Mouse (Mus musculus): ENCODE results near the gene Gm49450. TPM values are rescaled to one million over a fixed set of nuclear protein-coding genes. Genes with fewer than 3 reads are reported as not detected.

The Gm49450 gene
- polyA plus RNA-seq, 1 experiment from 2014 or later: not detected

DNA sequence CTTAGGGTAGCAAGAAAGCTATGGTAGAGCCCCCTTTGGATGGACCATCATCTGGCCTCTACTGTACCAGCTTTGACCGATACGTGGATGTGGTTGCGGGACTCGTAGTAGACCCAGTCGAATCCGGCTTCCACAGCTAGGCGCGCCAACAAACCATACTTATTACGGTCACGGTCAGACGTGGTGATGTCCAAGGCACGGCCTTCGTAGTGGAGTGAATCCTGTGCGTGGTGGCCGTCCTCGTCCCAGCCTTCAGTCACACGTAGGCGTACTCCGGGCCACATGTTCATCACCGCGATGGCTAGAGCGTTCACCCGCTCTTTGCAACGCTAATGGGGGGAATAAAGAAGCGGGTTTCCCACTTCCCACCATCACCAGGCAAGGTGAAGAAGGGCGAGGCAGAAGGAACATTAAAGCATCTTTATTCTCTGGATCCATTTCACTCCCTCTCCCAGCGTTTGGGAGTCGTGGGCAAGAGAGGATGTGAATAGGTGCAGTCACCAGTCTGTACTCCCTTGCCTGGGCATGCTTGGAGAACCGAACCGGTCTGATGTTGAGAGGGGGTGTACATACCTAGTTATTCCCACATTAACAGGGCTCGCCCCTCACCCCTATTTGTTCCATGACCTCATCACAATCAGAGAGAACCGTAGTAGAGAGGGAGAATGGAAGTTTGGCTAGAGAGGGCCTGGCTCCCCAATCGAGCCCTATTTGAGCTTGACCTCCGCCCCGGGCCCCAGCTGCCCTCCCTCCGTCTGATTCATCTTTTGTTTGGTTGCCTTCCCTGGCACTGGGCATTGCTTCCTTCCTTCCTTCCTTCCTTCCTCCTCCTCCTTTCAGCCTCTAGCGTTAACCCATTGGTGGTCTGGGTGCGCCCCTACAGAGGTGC, 58.4 kb downstream of the Gm49450 start:
- peaks cover 75% of the 10 kb centered on the region for H3K4me1 ChIP-seq (replicated peaks)
- no peak overlapping the region for H3K27ac ChIP-seq
- ATAC-seq (ENCODE audit: low read depth) (no peak), DNase-seq (no peak)
- H3K9ac ChIP-seq: no peak overlapping the region
- H3K4me3 ChIP-seq (replicated peaks): peak overlapping the region; percentile 61
- 3% methylated on average over 38 of the region's 38 CpGs for WGBS (ENCODE audit: insufficient replicate concordance)
- H3K4me2 ChIP-seq: peak overlapping the region; percentile 85
- H3K36me3 ChIP-seq: no peaks in the 10 kb centered on the region
- H3K27me3 ChIP-seq: peaks cover 84% of the 10 kb centered on the region
- no peaks in the 10 kb centered on the region for H3K9me3 ChIP-seq (replicated peaks)

DNA sequence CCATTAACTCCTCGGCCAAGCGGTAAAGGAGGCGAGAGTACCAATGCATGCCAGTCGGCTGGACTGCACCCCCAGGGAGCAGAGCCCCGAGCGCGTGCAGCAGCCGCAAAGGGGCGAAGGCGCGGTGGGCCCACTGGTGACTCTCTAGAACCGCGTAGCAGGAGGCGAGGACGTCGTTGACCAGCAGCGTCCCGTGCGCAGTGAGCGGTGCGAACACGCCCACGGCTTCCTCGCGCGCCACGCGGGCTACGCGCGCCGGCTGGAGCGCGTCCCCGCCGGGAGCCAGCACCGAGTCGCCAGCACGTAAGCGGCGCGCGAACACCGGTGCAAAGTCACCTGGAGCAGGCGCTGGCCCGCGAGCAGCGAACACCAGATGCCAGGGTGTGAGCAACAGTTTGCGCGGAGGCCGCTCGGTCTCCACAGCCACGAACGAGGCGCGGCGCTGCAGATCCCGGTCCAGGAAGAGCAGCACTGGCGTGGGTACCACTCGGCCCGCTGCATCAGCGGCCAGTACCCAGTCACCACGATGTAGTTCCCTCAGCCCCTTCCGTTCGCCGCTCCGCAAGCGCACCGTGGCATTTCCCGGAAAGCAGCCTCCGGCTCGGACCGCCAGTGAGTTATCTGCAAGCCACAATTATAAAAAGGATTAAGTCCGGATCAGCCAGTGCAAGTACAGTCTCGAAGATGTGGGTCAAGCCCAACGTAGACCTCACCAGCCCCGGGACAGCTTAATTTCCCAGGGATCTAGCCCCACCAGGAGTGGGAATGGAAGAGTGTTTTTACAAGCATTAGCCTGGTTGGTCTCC, 59.2 kb downstream of the Gm49450 start, which contains the start of gene Rhebl1:
Gene Rhebl1 (minus strand): TSS at position 601 of the 806 bp plus-strand sequence.
- Histone ChIP-seq H3K4me1 (replicated peaks) (peaks cover 75% of the 10 kb centered on the region), H3K27ac (no peak within 1 kb of the TSS), H3K4me3 (replicated peaks) (peak within 1 kb of the TSS; percentile 61), H3K4me2 (peak within 1 kb of the TSS; percentile 85), H3K9me3 (replicated peaks) (no peaks in the 10 kb centered on the region), H3K9ac (peak within 1 kb of the TSS; percentile 43), H3K27me3 (peaks cover 76% of the 10 kb centered on the region), H3K36me3 (no peaks in the 10 kb centered on the region)
- WGBS (ENCODE audit: insufficient replicate concordance): 1% methylated on average over 77 of the region's 77 CpGs
- DNase-seq: no peak
- no peak for ATAC-seq (ENCODE audit: low read depth)

DNA sequence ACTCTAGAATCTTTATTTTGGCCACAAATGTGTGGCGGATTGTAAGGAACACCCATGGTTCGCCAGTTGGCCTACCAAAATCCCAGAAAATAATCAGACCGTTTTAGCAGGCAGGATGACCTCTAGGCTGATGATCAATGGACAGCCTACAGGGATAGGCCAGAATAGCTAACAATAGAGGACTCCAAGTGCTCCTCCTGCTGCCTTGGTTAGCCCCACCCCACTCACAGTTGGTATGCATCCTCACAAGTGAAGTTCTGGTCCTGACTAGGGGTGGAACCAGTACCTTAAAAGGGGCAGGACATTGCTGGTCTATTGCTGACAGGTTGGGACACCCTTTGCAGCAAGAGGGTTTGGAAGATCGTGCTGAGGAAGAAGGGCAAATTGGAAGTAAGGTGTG, 60.3 kb downstream of the Gm49450 start:
- WGBS (ENCODE audit: insufficient replicate concordance): 55% methylated on average over 4 of the region's 4 CpGs
- H3K9me3 ChIP-seq (replicated peaks): no peaks in the 10 kb centered on the region
- no peak for DNase-seq
- no peak for ATAC-seq (ENCODE audit: low read depth)
- no peak overlapping the region for H3K9ac ChIP-seq
- H3K4me3 ChIP-seq (replicated peaks): peak overlapping the region; percentile 61; the same call in 1 of the 2 replicates
- peaks cover 70% of the 10 kb centered on the region for H3K27me3 ChIP-seq
- H3K36me3 ChIP-seq: no peaks in the 10 kb centered on the region
- H3K4me2 ChIP-seq: no peak overlapping the region
- no peak overlapping the region for H3K27ac ChIP-seq
- peaks cover 68% of the 10 kb centered on the region for H3K4me1 ChIP-seq (replicated peaks)

DNA sequence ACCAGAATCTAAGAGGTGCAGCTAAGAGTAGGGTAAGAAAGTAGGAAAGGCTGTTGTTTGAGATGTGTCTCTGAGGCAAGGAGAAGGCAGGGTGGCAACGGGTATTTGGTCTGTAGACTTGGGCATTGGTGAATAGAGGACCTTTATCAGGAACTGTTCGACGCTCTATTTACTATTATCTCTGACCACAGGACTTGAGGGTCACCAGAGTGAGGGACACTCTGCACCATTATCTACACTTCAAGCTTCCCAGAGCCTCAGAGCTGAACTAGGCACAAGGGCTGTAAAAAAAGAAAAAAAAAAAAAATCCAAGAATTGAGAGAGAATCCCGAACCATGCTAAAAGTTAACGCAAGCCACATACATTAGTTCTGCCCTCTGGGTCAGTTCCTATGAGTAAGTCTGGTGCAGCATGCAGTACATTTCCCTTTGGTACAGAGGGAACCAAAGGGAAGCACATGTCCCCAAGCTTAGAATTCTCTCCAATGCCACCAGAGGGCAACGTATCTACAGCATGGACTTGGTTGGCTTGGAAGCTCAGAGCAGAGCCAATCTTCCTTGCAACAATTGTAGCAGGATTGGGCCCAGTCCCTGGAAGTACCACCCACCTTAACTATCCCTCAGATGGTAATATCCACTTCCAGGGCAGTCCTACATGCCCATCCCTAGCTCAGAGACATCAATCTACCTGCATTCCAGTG, 61.3 kb downstream of the Gm49450 start:
- H3K9ac ChIP-seq: 0 out of 2 replicates have a peak overlapping the region, but pooled peaks have one; percentile 13
- H3K27me3 ChIP-seq: peaks cover 65% of the 10 kb centered on the region
- peaks cover 59% of the 10 kb centered on the region for H3K4me1 ChIP-seq (replicated peaks)
- no peak overlapping the region for H3K27ac ChIP-seq
- H3K36me3 ChIP-seq: no peaks in the 10 kb centered on the region
- 8% methylated on average over 6 of the region's 6 CpGs for WGBS (ENCODE audit: insufficient replicate concordance)
- no peak overlapping the region for H3K4me3 ChIP-seq (replicated peaks)
- H3K4me2 ChIP-seq: peak overlapping the region; percentile 52
- H3K9me3 ChIP-seq (replicated peaks): no peaks in the 10 kb centered on the region
- peak; percentile 63 for ATAC-seq (ENCODE audit: low read depth)
- peak; percentile 45 for DNase-seq

DNA sequence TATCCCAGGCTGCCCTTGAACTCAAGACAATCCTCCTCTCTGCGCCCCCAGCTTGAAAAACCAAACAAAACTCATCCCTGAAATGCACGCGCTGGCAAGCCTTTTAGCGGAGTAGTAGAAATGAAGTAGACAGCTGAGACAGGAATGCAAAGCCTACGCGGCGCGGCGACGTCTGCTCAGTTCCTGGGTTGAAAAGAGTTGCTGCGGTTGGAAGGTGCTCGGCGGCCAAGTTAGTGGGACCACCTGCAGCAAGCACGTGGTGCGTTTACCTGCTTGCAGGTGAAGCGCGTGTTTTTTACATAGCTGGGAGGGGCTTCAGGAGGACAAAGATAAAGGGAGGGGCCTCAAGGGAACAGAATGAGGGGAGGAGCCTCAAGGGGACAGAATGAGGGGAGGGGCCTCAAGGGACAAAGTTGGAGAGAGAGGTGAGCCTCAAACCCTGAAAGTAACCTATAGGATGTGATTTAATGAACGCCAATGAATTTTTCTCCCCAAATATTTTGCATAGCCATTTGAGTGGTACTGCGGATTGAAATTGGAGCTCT, 62.1 kb downstream of the Gm49450 start:
- peak overlapping the region; percentile 52 for H3K4me2 ChIP-seq
- H3K36me3 ChIP-seq: no peaks in the 10 kb centered on the region
- peak overlapping the region; percentile 23 for H3K4me3 ChIP-seq (replicated peaks)
- 17% methylated on average over 19 of the region's 19 CpGs for whole genome bisulfite sequencing (ENCODE audit: insufficient replicate concordance)
- 0 out of 2 replicates have a peak overlapping the region, but pooled peaks have one; percentile 29 for H3K9ac ChIP-seq
- no peak for ATAC-seq (ENCODE audit: low read depth)
- no peaks in the 10 kb centered on the region for H3K9me3 ChIP-seq (replicated peaks)
- no peak for DNase-seq
- H3K27me3 ChIP-seq: peaks cover 60% of the 10 kb centered on the region
- H3K27ac ChIP-seq: no peak overlapping the region
- peaks cover 51% of the 10 kb centered on the region for H3K4me1 ChIP-seq (replicated peaks)

DNA sequence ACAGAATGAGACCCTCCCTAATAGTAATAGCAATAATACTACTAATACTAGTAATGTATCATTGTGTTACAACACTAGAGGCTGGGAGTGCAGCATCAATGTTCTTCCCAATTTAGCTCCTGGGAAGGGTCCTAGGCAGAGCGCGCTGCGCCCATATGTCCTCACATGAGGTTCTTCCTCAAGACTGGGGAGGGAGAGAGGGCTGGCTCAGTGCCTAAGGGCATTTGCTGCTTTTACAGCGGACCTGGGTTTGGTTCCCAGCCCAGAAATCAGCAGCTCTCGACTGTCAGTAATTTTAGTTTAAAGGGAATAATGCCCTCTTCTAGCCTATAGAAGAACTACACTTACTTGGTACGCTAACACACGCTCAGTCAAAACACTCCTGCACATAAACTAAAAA, 65.8 kb downstream of the Gm49450 start:
- no peak for DNase-seq
- ATAC-seq (ENCODE audit: low read depth): no peak
- Histone ChIP-seq H3K4me2 (no peak overlapping the region), H3K4me1 (replicated peaks) (peaks cover 21% of the 10 kb centered on the region), H3K27me3 (peaks cover 23% of the 10 kb centered on the region), H3K9ac (no peak overlapping the region), H3K36me3 (no peaks in the 10 kb centered on the region), H3K4me3 (replicated peaks) (no peak overlapping the region), H3K27ac (no peak overlapping the region), H3K9me3 (replicated peaks) (no peaks in the 10 kb centered on the region)
- WGBS (ENCODE audit: insufficient replicate concordance): 76% methylated on average over 7 of the region's 7 CpGs

DNA sequence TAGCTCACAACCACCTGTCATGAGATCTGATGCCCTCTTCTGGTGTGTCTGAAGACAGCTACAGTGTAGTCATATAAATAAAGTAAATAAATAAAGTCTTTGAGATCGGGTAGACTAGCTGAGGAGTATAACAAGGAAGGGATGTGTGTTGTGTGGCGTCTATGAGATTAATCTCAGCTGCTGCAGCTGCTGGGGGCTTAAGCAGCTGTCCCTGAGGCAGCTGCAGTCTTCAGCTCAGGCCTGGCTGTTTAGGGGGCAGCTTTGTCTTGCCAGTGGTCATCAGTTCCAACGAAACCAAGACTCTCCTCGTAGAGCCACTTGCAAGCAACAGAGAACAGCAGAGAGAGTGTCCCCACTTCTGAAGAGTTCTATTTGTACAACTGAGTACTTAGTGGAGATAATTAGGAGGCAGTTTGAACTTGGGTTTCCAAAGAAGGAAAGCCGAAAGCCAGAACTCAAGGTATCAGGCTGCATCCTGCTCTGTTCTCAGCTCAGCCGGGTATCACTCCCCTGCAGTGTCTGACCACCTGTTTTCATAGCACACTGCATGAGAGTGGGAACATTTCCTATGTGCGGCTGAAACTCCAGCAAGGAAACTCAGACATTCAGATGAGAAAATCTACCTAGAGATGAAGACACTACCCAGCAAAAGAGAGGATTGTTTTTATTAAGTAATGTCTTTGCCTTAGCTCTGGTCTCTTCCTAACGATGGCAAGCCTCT, 66.5 kb downstream of the Gm49450 start:
- H3K4me3 ChIP-seq (replicated peaks): no peak overlapping the region
- H3K36me3 ChIP-seq: no peaks in the 10 kb centered on the region
- ATAC-seq (ENCODE audit: low read depth) (no peak), DNase-seq (no peak)
- no peaks in the 10 kb centered on the region for H3K9me3 ChIP-seq (replicated peaks)
- no peak overlapping the region for H3K9ac ChIP-seq
- no peak overlapping the region for H3K4me2 ChIP-seq
- H3K27ac ChIP-seq: no peak overlapping the region
- H3K4me1 ChIP-seq (replicated peaks): peaks cover 21% of the 10 kb centered on the region
- 58% methylated on average over 8 of the region's 8 CpGs for WGBS (ENCODE audit: insufficient replicate concordance)
- peaks cover 17% of the 10 kb centered on the region; the same call in 1 of the 2 replicates for H3K27me3 ChIP-seq

DNA sequence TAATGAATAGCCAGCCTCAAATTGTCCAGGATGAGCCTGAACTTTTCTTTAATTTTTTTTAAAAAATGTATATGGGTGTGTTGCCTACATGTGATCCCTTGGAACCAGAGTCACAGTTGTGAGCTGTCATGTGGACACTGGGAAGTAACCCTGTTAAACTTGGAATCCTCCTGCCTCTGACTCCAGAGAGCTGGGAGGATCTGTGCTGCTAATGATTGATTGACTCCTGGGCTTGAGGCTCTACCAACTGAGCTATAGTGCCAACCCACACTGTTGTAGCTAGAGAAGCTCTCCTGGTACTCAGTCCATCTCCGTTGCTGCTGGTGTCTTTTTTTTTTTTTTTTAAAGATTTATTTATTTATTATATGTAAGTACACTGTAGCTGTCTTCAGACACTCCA, 69.2 kb downstream of the Gm49450 start:
- Histone ChIP-seq H3K4me2 (no peak overlapping the region), H3K27me3 (peaks cover 14% of the 10 kb centered on the region; the same call in 1 of the 2 replicates), H3K4me3 (replicated peaks) (no peak overlapping the region), H3K9ac (no peak overlapping the region), H3K4me1 (replicated peaks) (peaks cover 29% of the 10 kb centered on the region), H3K9me3 (replicated peaks) (no peaks in the 10 kb centered on the region), H3K27ac (no peak overlapping the region), H3K36me3 (no peaks in the 10 kb centered on the region)
- no peak for ATAC-seq (ENCODE audit: low read depth)
- no peak for DNase-seq
- WGBS (ENCODE audit: insufficient replicate concordance): 61% methylated on average over 1 of the region's 1 CpGs

DNA sequence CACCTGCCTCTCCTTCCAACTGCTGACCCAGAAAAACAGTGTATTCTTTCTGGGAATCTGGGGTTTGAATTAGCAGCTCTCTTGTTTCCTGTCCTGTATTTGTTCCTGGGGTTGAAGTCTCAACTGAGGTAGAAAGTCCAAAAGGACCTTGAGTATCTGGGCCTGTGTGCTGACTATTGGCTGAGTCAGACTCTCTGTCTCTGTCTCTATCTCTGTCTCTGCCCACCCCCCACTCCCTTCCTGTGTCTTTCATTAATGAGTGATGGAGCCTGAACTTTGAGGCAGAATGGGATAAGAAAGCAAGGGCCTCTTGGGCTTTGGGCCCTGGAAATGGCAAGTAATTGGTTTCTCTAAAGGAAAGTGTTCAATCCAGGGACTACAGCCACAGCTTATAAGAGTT, 69.7 kb downstream of the Gm49450 start:
- Histone ChIP-seq H3K27me3 (peaks cover 14% of the 10 kb centered on the region; the same call in 1 of the 2 replicates), H3K9ac (no peak overlapping the region), H3K9me3 (replicated peaks) (no peaks in the 10 kb centered on the region), H3K4me2 (no peak overlapping the region), H3K4me3 (replicated peaks) (no peak overlapping the region), H3K27ac (peak overlapping the region; percentile 13; the same call in 1 of the 2 replicates), H3K36me3 (no peaks in the 10 kb centered on the region), H3K4me1 (replicated peaks) (peaks cover 29% of the 10 kb centered on the region)
- ATAC-seq (ENCODE audit: low read depth): no peak
- DNase-seq: no peak

Measured in liver, embryonic 13.5 days (tissue).